Mouse (Mus musculus): ENCODE data around the gene Olfr1240. TPM values are rescaled to one million over a fixed set of nuclear protein-coding genes. Genes with fewer than 3 reads are reported as not detected.

Olfr1240 gene
- not detected in 2 replicates for polyA plus RNA-seq (2015; fragmentation: Nextera tagmentation; extraction: Ambion mirVana)

DNA sequence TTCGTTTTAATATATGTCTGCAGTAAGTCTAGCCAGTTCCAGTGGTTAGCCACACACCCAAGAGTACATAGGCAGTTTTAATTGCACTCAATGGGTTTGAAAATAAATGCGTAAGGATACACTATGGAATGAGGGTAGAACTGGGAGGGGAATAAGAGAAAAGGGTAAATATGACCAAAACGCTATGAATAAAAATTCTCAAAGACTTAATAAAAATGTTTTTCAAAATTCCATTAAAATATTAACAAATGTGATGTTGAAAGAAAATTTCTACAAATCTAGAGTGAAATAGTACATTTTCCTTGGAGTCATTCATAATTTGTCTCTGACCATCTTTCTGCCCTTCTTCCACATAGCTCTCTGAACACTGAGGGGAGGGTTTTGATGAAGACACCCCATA lies at the start of gene Olfr1240:
TSS of gene Olfr1240 (minus strand) at position 101 of the 400 bp plus-strand sequence.

GRCm38 (mm10) chr2:89487026-89487425 lies 44.2 kb upstream of the Olfr1240 start, which contains the start of gene Olfr1241:
Gene Olfr1241, minus strand, starts transcription at chr2:89487126.

DNA sequence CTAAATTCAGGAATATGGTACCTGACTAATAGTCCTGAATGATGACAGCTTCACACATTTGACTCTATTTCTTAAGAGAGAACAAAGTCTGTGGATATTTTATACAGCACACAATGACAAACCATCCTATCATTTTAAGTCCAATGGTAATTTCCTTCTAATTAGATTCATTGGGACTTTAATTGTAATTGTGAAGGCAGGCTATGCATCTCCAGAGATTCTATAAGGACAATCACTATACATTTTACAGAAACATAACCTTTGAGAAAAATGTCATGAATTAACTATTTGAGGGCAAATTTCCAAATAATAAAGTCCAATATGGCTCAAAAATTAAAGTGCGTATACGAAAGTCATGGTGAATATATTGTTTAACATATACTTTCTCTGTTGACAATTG lies 22.5 kb downstream of the Olfr1240 start, which contains the start of gene Olfr1239:
TSS of gene Olfr1239 (minus strand) at position 101 of the 400 bp plus-strand sequence.

DNA sequence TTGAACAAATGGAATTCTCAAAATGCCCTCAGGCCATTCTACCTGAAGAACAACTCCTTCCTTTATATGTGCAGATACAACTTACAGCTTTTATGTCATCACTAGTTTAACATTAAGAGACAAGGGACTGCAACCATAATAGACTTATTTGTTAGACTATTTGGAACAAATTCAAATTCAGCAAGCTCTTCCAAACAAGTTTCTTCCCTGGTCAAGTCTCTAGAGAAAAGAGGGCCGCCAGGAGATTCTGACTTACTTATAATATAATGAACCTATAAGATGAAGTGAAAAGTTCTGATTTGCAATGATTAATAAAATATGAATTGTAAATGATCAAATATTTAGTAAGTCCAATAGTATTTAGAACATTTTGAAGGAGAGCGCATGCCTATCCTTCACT lies 33.2 kb downstream of the Olfr1240 start, which contains the start of gene Olfr1238:
TSS of gene Olfr1238 (minus strand) at position 101 of the 400 bp plus-strand sequence.

Other genes starting within 250 kb of the Olfr1240 start
- gene Olfr1226, start 243.0 kb downstream of the Olfr1240 start, polyA plus RNA-seq (2015; fragmentation: Nextera tagmentation; extraction: Ambion mirVana), result not detected in 2 replicates
- gene Olfr1228, start 188.9 kb downstream of the Olfr1240 start, polyA plus RNA-seq (2015; fragmentation: Nextera tagmentation; extraction: Ambion mirVana), result not detected in 2 replicates
- gene Olfr1229, start 155.0 kb downstream of the Olfr1240 start, polyA plus RNA-seq (2015; fragmentation: Nextera tagmentation; extraction: Ambion mirVana), result not detected in 2 replicates
- gene Olfr1230, start 145.7 kb downstream of the Olfr1240 start, polyA plus RNA-seq (2015; fragmentation: Nextera tagmentation; extraction: Ambion mirVana), result not detected in 2 replicates
- not detected in 2 replicates for gene Olfr1231, start 135.9 kb downstream of the Olfr1240 start, polyA plus RNA-seq (2015; fragmentation: Nextera tagmentation; extraction: Ambion mirVana)
- gene Olfr1232, start 113.3 kb downstream of the Olfr1240 start, polyA plus RNA-seq (2015; fragmentation: Nextera tagmentation; extraction: Ambion mirVana), result not detected in 2 replicates
- not detected in 2 replicates for gene Olfr1233, start 100.6 kb downstream of the Olfr1240 start, polyA plus RNA-seq (2015; fragmentation: Nextera tagmentation; extraction: Ambion mirVana)
- gene Olfr1234, start 78.1 kb downstream of the Olfr1240 start, polyA plus RNA-seq (2015; fragmentation: Nextera tagmentation; extraction: Ambion mirVana), result not detected in 2 replicates
- gene Olfr1238, start 33.3 kb downstream of the Olfr1240 start, polyA plus RNA-seq (2015; fragmentation: Nextera tagmentation; extraction: Ambion mirVana), result not detected in 2 replicates
- not detected in 2 replicates for gene Olfr1239, start 22.6 kb downstream of the Olfr1240 start, polyA plus RNA-seq (2015; fragmentation: Nextera tagmentation; extraction: Ambion mirVana)
- not detected in 2 replicates for gene Olfr1241, start 44.1 kb upstream of the Olfr1240 start, polyA plus RNA-seq (2015; fragmentation: Nextera tagmentation; extraction: Ambion mirVana)
- not detected in 2 replicates for gene Olfr1242, start 55.3 kb upstream of the Olfr1240 start, polyA plus RNA-seq (2015; fragmentation: Nextera tagmentation; extraction: Ambion mirVana)
- not detected in 2 replicates for gene Olfr1243, start 88.5 kb upstream of the Olfr1240 start, polyA plus RNA-seq (2015; fragmentation: Nextera tagmentation; extraction: Ambion mirVana)
- not detected in 2 replicates for gene Olfr1245, start 135.4 kb upstream of the Olfr1240 start, polyA plus RNA-seq (2015; fragmentation: Nextera tagmentation; extraction: Ambion mirVana)
- gene Olfr1246, start 150.2 kb upstream of the Olfr1240 start, polyA plus RNA-seq (2015; fragmentation: Nextera tagmentation; extraction: Ambion mirVana), result not detected in 2 replicates
- not detected in 2 replicates for gene Olfr1247, start 171.1 kb upstream of the Olfr1240 start, polyA plus RNA-seq (2015; fragmentation: Nextera tagmentation; extraction: Ambion mirVana)
- not detected in 2 replicates for gene Olfr1248, start 175.2 kb upstream of the Olfr1240 start, polyA plus RNA-seq (2015; fragmentation: Nextera tagmentation; extraction: Ambion mirVana)
- gene Olfr1249, start 192.0 kb upstream of the Olfr1240 start, polyA plus RNA-seq (2015; fragmentation: Nextera tagmentation; extraction: Ambion mirVana), result not detected in 2 replicates
- not detected in 2 replicates for gene Olfr1250, start 218.5 kb upstream of the Olfr1240 start, polyA plus RNA-seq (2015; fragmentation: Nextera tagmentation; extraction: Ambion mirVana)
- gene Olfr1251, start 228.9 kb upstream of the Olfr1240 start, polyA plus RNA-seq (2015; fragmentation: Nextera tagmentation; extraction: Ambion mirVana), result not detected in 2 replicates